Mouse (Mus musculus) kidney, adult 2 months (tissue): ENCODE measurements at regions not wholly inside any gene's neighbourhood (a gene's known extent, or its start where the extent isn't known, plus 50 kb on each side); places are given as distances from the start of the nearest gene placed in this dataset.

Experiments used
- CTCF ChIP-seq: fragments of 200-500 bp; conservative IDR thresholded peaks from 2 replicates; pipeline ENCODE4 v1.5.1; 2011; ENCODE audit warnings: low read depth, mild to moderate bottlenecking, control low read depth, low read length, moderate library complexity, mixed read lengths; ENCODE audit not compliant: insufficient read depth, insufficient read length
- POLR2A ChIP-seq: fragments of 200-500 bp; IDR thresholded peaks from one replicate; pipeline ENCODE4 v1.6.1; 2011; ENCODE audit warnings: low read depth, low read length, control low read depth

DNA sequence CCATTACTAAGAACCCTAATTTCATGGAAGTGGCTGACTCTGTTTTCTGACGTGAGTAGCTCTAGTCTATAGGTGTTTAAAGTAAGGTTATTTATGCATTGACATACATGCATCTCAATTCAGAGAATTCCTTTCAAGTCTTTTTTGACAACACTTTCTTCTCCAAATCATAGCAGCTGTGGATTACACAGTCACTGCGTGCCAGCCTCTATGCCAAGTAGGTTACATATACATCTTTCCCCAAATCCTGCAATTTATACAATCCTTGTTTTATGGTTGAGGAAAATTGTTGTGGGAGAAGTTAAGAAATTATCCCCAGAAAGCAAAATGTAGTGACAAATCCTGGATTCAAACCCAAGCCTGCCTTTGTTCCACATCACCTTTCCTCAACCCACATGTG lies 56.5 kb upstream of the Ssbp2 start:
- TF ChIP-seq CTCF: no peak
- TF ChIP-seq POLR2A: no peak
